Mouse (Mus musculus): ENCODE measurements around the gene Kdr. TPM values are rescaled to one million over a fixed set of nuclear protein-coding genes. Genes with fewer than 3 reads are reported as not detected.

Gene Kdr
- polyA plus RNA-seq, 1 experiment from 2014 or later, result 24.5 TPM

GRCm38 (mm10) chr5:75952131-75952795 lies 26.0 kb downstream of the Kdr start:
- no peaks in the 10 kb centered on the region for H3K36me3 ChIP-seq (ENCODE audit: control insufficient read depth, insufficient read depth, low read length)
- no peak overlapping the region for H3K4me3 ChIP-seq (ENCODE audit: low read depth, low read length)
- DNase-seq (ENCODE audit: low spot score, missing footprints) (peak; percentile 78), ATAC-seq (ENCODE audit: low FRiP score) (no peak)
- no peak overlapping the region for H3K9ac ChIP-seq (ENCODE audit: low read length)
- H3K27me3 ChIP-seq (ENCODE audit: control insufficient read depth, insufficient read depth, low read length), result no peaks in the 10 kb centered on the region; the same call in 1 of the 2 replicates
- no peaks in the 10 kb centered on the region for H3K4me1 ChIP-seq (ENCODE audit: control insufficient read depth, insufficient read depth, low read length)
- 61% methylated on average over 8 of the region's 8 CpGs for WGBS
- H3K27ac ChIP-seq (ENCODE audit: low read depth, low read length), result no peak overlapping the region
- H3K9me3 ChIP-seq (ENCODE audit: control insufficient read depth, low read length), result no peaks in the 10 kb centered on the region
- H3K4me2 ChIP-seq, result no peak overlapping the region

- Histone ChIP-seq H3K27me3 (ENCODE audit: control insufficient read depth, insufficient read depth, low read length) (no peaks in the 10 kb centered on the region; the same call in 1 of the 2 replicates), H3K27ac (ENCODE audit: low read depth, low read length) (no peak overlapping the region), H3K36me3 (ENCODE audit: control insufficient read depth, insufficient read depth, low read length) (no peaks in the 10 kb centered on the region), H3K4me3 (ENCODE audit: low read depth, low read length) (no peak overlapping the region), H3K9ac (ENCODE audit: low read length) (no peak overlapping the region), H3K4me2 (no peak overlapping the region), H3K4me1 (ENCODE audit: control insufficient read depth, insufficient read depth, low read length) (no peaks in the 10 kb centered on the region), H3K9me3 (ENCODE audit: control insufficient read depth, low read length) (no peaks in the 10 kb centered on the region)
- WGBS, result 30% methylated on average over 2 of the region's 2 CpGs
- ATAC-seq (ENCODE audit: low FRiP score) (no peak), DNase-seq (ENCODE audit: low spot score, missing footprints) (peak; percentile 65)
Observed at GRCm38 (mm10) chr5:75950866-75951265, 27.4 kb downstream of the Kdr start.

DNA sequence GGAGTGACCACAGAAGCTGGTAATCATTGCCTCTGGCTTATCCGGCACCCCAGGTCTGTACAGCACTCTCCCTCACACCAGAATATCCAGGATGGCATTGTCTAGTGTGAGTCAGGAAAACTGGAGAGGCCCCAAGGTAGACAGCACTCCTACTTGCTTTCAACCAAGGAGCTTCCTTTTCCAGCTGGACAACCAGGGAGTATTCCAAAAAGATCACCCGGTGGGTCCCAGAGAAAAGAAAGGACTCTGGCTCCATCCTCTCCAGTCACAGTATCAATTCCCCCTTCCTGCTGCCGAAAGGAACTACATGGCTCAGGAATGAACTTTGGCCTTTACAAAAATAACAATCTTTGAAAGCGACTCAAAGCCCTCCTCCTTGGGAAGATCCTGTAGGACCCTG lies 32.9 kb downstream of the Kdr start:
- no peak overlapping the region for H3K9ac ChIP-seq (ENCODE audit: low read length)
- ATAC-seq (ENCODE audit: low FRiP score) (no peak), DNase-seq (ENCODE audit: low spot score, missing footprints) (no peak)
- H3K4me1 ChIP-seq (ENCODE audit: control insufficient read depth, insufficient read depth, low read length), result peaks cover 8% of the 10 kb centered on the region
- no peaks in the 10 kb centered on the region for H3K36me3 ChIP-seq (ENCODE audit: control insufficient read depth, insufficient read depth, low read length)
- no peaks in the 10 kb centered on the region for H3K9me3 ChIP-seq (ENCODE audit: control insufficient read depth, low read length)
- H3K27me3 ChIP-seq (ENCODE audit: control insufficient read depth, insufficient read depth, low read length), result no peaks in the 10 kb centered on the region; the same call in 1 of the 2 replicates
- no peak overlapping the region for H3K4me3 ChIP-seq (ENCODE audit: low read depth, low read length)
- WGBS, result 72% methylated on average over 4 of the region's 4 CpGs
- no peak overlapping the region for H3K27ac ChIP-seq (ENCODE audit: low read depth, low read length)
- H3K4me2 ChIP-seq, result no peak overlapping the region

DNA sequence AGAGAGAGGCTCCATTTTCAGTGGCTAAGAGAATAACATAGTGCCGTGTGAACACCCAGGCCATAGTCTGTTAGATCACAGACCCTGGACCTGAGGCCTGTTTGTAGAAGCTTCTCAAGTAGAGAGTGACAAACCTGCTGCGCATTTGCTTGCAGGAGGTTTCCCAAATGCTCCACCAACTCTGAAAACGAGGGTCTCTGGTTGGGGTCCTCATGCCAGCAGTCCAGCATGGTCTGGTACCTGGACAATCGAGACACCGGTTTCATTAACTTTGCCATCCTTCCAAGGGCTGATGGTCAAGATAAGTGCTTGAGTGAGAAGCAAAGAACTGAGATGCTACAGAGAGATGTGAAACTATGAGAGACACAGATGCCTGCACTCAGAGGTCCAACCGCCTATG lies 35.0 kb downstream of the Kdr start:
- peak; percentile 72 for DNase-seq (ENCODE audit: low spot score, missing footprints)
- H3K27me3 ChIP-seq (ENCODE audit: control insufficient read depth, insufficient read depth, low read length), result no peaks in the 10 kb centered on the region
- H3K4me2 ChIP-seq, result no peak overlapping the region
- H3K4me3 ChIP-seq (ENCODE audit: low read depth, low read length), result no peak overlapping the region
- H3K36me3 ChIP-seq (ENCODE audit: control insufficient read depth, insufficient read depth, low read length), result no peaks in the 10 kb centered on the region
- ATAC-seq (ENCODE audit: low FRiP score), result no peak
- peaks cover 10% of the 10 kb centered on the region for H3K4me1 ChIP-seq (ENCODE audit: control insufficient read depth, insufficient read depth, low read length)
- H3K27ac ChIP-seq (ENCODE audit: low read depth, low read length), result no peak overlapping the region
- 95% methylated on average over 6 of the region's 6 CpGs for WGBS
- no peaks in the 10 kb centered on the region for H3K9me3 ChIP-seq (ENCODE audit: control insufficient read depth, low read length)
- no peak overlapping the region for H3K9ac ChIP-seq (ENCODE audit: low read length)

GRCm38 (mm10) chr5:75941775-75942580 lies 36.3 kb downstream of the Kdr start:
- H3K27ac ChIP-seq (ENCODE audit: low read depth, low read length), result no peak overlapping the region
- WGBS, result 28% methylated on average over 11 of the region's 11 CpGs

GRCm38 (mm10) chr5:75939144-75939732 lies 39.0 kb downstream of the Kdr start:
- Histone ChIP-seq H3K4me2 (no peak overlapping the region), H3K9ac (ENCODE audit: low read length) (no peak overlapping the region), H3K36me3 (ENCODE audit: control insufficient read depth, insufficient read depth, low read length) (no peaks in the 10 kb centered on the region), H3K27ac (ENCODE audit: low read depth, low read length) (no peak overlapping the region), H3K4me3 (ENCODE audit: low read depth, low read length) (no peak overlapping the region), H3K4me1 (ENCODE audit: control insufficient read depth, insufficient read depth, low read length) (peaks cover 10% of the 10 kb centered on the region), H3K27me3 (ENCODE audit: control insufficient read depth, insufficient read depth, low read length) (no peaks in the 10 kb centered on the region), H3K9me3 (ENCODE audit: control insufficient read depth, low read length) (no peaks in the 10 kb centered on the region)
- WGBS, result 64% methylated on average over 8 of the region's 8 CpGs
- peak; percentile 72 for DNase-seq (ENCODE audit: low spot score, missing footprints)
- no peak for ATAC-seq (ENCODE audit: low FRiP score)

More at GRCm38 (mm10) chr5:75941775-75942580, 36.3 kb downstream of the Kdr start:
- DNase-seq (ENCODE audit: low spot score, missing footprints) (peak; percentile 89), ATAC-seq (ENCODE audit: low FRiP score) (peak; percentile 63)
- H3K36me3 ChIP-seq (ENCODE audit: control insufficient read depth, insufficient read depth, low read length), result no peaks in the 10 kb centered on the region
- H3K4me2 ChIP-seq, result no peak overlapping the region
- H3K4me3 ChIP-seq (ENCODE audit: low read depth, low read length), result no peak overlapping the region
- no peak overlapping the region for H3K9ac ChIP-seq (ENCODE audit: low read length)
- no peaks in the 10 kb centered on the region for H3K9me3 ChIP-seq (ENCODE audit: control insufficient read depth, low read length)
- H3K27me3 ChIP-seq (ENCODE audit: control insufficient read depth, insufficient read depth, low read length), result no peaks in the 10 kb centered on the region
- H3K4me1 ChIP-seq (ENCODE audit: control insufficient read depth, insufficient read depth, low read length), result peaks cover 10% of the 10 kb centered on the region

DNA sequence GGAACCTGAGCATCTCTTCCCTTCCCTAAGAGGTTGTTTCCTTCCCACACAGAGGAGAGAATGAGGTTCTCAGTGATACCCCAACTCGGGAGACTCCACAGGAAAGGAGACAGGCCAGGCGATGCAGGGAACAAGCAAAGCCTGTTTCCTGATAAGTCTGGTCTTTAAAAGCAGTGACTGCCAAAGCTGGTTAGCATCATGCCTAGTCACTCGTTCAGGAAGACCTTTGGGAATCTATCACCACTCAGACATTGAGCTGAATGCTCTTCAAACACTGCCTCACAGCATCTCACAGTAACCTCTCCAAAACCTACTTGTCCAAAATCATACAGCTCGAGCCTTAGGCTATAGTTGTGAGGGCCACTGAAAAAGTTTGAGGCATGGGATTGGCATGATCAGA lies 40.2 kb downstream of the Kdr start:
- Histone ChIP-seq H3K27ac (ENCODE audit: low read depth, low read length) (no peak overlapping the region), H3K4me3 (ENCODE audit: low read depth, low read length) (no peak overlapping the region), H3K4me2 (no peak overlapping the region), H3K9me3 (ENCODE audit: control insufficient read depth, low read length) (no peaks in the 10 kb centered on the region), H3K27me3 (ENCODE audit: control insufficient read depth, insufficient read depth, low read length) (no peaks in the 10 kb centered on the region), H3K36me3 (ENCODE audit: control insufficient read depth, insufficient read depth, low read length) (no peaks in the 10 kb centered on the region), H3K4me1 (ENCODE audit: control insufficient read depth, insufficient read depth, low read length) (peaks cover 10% of the 10 kb centered on the region), H3K9ac (ENCODE audit: low read length) (no peak overlapping the region)
- 81% methylated on average over 4 of the region's 4 CpGs for WGBS
- ATAC-seq (ENCODE audit: low FRiP score) (no peak), DNase-seq (ENCODE audit: low spot score, missing footprints) (peak; percentile 76)

- ATAC-seq (ENCODE audit: low FRiP score), result no peak
- H3K36me3 ChIP-seq (ENCODE audit: control insufficient read depth, insufficient read depth, low read length), result no peaks in the 10 kb centered on the region
- H3K27ac ChIP-seq (ENCODE audit: low read depth, low read length), result no peak overlapping the region
- H3K4me1 ChIP-seq (ENCODE audit: control insufficient read depth, insufficient read depth, low read length), result peaks cover 2% of the 10 kb centered on the region; the same call in 1 of the 2 replicates
- H3K4me2 ChIP-seq, result no peak overlapping the region
- peak; percentile 51 for DNase-seq (ENCODE audit: low spot score, missing footprints)
- no peak overlapping the region for H3K9ac ChIP-seq (ENCODE audit: low read length)
- no peak overlapping the region for H3K4me3 ChIP-seq (ENCODE audit: low read depth, low read length)
- 78% methylated on average over 6 of the region's 6 CpGs for WGBS
- no peaks in the 10 kb centered on the region for H3K9me3 ChIP-seq (ENCODE audit: control insufficient read depth, low read length)
- no peaks in the 10 kb centered on the region for H3K27me3 ChIP-seq (ENCODE audit: control insufficient read depth, insufficient read depth, low read length)
Observed at GRCm38 (mm10) chr5:75936223-75936622, 42.0 kb downstream of the Kdr start.

GRCm38 (mm10) chr5:75935225-75935624 lies 43.0 kb downstream of the Kdr start:
- peaks cover 2% of the 10 kb centered on the region; the same call in 1 of the 2 replicates for H3K4me1 ChIP-seq (ENCODE audit: control insufficient read depth, insufficient read depth, low read length)
- H3K4me2 ChIP-seq, result no peak overlapping the region
- no peaks in the 10 kb centered on the region for H3K9me3 ChIP-seq (ENCODE audit: control insufficient read depth, low read length)
- peak; percentile 66 for DNase-seq (ENCODE audit: low spot score, missing footprints)
- H3K36me3 ChIP-seq (ENCODE audit: control insufficient read depth, insufficient read depth, low read length), result no peaks in the 10 kb centered on the region
- no peak overlapping the region for H3K4me3 ChIP-seq (ENCODE audit: low read depth, low read length)
- no peaks in the 10 kb centered on the region for H3K27me3 ChIP-seq (ENCODE audit: control insufficient read depth, insufficient read depth, low read length)
- WGBS, result 90% methylated on average over 8 of the region's 8 CpGs
- no peak overlapping the region for H3K9ac ChIP-seq (ENCODE audit: low read length)
- H3K27ac ChIP-seq (ENCODE audit: low read depth, low read length), result no peak overlapping the region
- ATAC-seq (ENCODE audit: low FRiP score), result no peak
